In the genomic region with DNA sequence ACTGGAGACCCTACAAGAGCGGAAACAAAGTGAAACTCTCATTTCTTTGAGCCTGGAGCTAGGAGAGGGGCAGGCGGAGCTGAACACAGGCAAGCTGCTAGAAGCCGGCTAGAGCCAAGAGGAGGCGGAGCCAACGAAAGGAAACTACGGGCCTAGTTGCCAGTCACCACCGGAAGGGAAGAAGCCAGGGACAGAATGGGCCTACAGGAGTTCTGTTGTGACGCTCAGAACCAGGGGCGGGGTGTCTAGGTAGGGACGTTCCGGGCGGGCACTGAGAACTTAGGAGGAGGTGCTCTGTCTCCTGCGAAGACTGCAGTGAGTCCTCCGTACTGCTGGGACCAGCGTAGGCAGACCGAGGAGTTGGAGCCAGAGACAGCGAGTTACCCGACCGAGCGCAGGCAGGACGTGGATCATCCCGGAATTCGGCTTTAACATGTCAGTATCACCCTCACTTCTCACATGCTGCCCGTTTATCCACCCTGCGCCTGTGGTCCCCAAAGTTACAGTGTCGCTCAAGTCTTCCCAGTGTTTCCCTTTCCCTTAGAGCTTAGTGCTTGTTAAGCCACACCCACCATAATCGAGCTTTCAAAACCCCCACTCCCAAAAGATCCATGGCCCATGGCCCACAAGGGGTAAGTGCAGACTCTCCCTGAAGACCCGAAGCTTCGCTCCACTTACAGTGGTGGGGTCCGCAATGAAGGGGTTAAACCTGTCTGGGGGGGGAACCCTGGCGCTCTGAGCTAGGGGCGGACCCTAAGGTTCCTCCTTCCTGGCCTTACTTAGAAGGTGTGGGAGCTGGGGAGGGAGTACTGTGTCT, we compare ENCODE assay signal across 8 mouse cellular contexts. TPM values are rescaled to one million over a fixed set of nuclear protein-coding genes. Genes with fewer than 3 reads are reported as not detected.
A peak's percentile ranks its signal among the peaks of the same experiment; 100 is the strongest.
DNase-seq lines count a peak whose midpoint lies in the region; ATAC-seq and TF ChIP-seq lines count a peak whose summit lies in the region.

A gene (plus strand): TSS at position 318 of the 817 bp plus-strand sequence.

- H3K4me2 ChIP-seq in forebrain, embryonic 15.5 days (replicated peaks): peak within 1 kb of the TSS; percentile 81
- peak within 1 kb of the TSS; percentile 94 for H3K4me2 ChIP-seq in neural tube, embryonic 15.5 days

- no peak for DNase-seq in ES-E14 (ENCODE audit: low read depth, low spot score)
- DNase-seq in cerebellum, adult 18-20 months: peak; percentile 86 to 94
- DNase-seq in heart, postnatal 25 days (ENCODE audit: low spot score): peak; percentile 87
- DNase-seq in layer of hippocampus, adult 18-20 months (ENCODE audit: low spot score in 2 of 2): peak; percentile 88 to 93
- peak; percentile 95 to 97 for DNase-seq in lung, adult 18-20 months
- DNase-seq in thymus, adult 18-20 months: peak; percentile 81 to 88

- H3K9ac ChIP-seq in ES-E14 (ENCODE audit: insufficient read depth, low read depth, low read length, poor library complexity, severe bottlenecking): peak within 1 kb of the TSS; percentile 61
- peak within 1 kb of the TSS; percentile 81 for H3K9ac ChIP-seq in forebrain, embryonic 15.5 days (replicated peaks)
- H3K9ac ChIP-seq in neural tube, embryonic 15.5 days (replicated peaks): peak within 1 kb of the TSS; percentile 73

- peaks cover 2 to 21% of the 10 kb centered on the region in 2 experiments; a peak in 1 of 4 replicates for H3K4me1 ChIP-seq in ES-E14 (ENCODE audit: control insufficient read depth in 2 of 2, insufficient read depth in 2 of 2, low read length in 2 of 2, poor library complexity in 1 of 2)
- peaks cover 39% of the 10 kb centered on the region for H3K4me1 ChIP-seq in forebrain, embryonic 15.5 days
- peaks cover 47% of the 10 kb centered on the region for H3K4me1 ChIP-seq in neural tube, embryonic 15.5 days

- under 1% methylated on average over 32 of the region's 32 CpGs for WGBS in forebrain, embryonic 15.5 days
- under 1% methylated on average over 32 of the region's 32 CpGs for WGBS in neural tube, embryonic 15.5 days

- H3K4me3 ChIP-seq in ES-E14 (ENCODE audit: insufficient read depth in 1 of 2, low read depth in 1 of 2, low read length in 2 of 2, poor library complexity in 1 of 2, severe bottlenecking in 1 of 2): peak within 1 kb of the TSS; percentile 65 to 76
- H3K4me3 ChIP-seq in forebrain, embryonic 15.5 days: peak within 1 kb of the TSS; percentile 71
- H3K4me3 ChIP-seq in neural tube, embryonic 15.5 days (replicated peaks): peak within 1 kb of the TSS; percentile 58

- in situ Hi-C loops in ES-E14 (cut with MboI; ENCODE audit: low sequenced_read_pairs in 2 of 2, unreplicated experiment in 2 of 2): no loop called here

- ATAC-seq in forebrain, embryonic 15.5 days (replicated peaks): peak; percentile 84
- peak; percentile 74 for ATAC-seq in neural tube, embryonic 15.5 days (ENCODE audit: low FRiP score)

- peak within 1 kb of the TSS; percentile 51 for H3K27ac ChIP-seq in ES-E14 (ENCODE audit: insufficient read depth, low read depth, low read length, poor library complexity, severe bottlenecking)
- H3K27ac ChIP-seq in forebrain, embryonic 15.5 days (replicated peaks): peak within 1 kb of the TSS; percentile 90
- peak within 1 kb of the TSS; percentile 85 for H3K27ac ChIP-seq in neural tube, embryonic 15.5 days (replicated peaks)

- intact Hi-C loops in heart, postnatal 25 days (cut with DNase I): no loop called here

- H3K9me3 ChIP-seq in ES-E14 (ENCODE audit: control insufficient read depth, insufficient read depth, low read depth, low read length): no peaks in the 10 kb centered on the region
- H3K9me3 ChIP-seq in forebrain, embryonic 15.5 days: no peaks in the 10 kb centered on the region
- H3K9me3 ChIP-seq in neural tube, embryonic 15.5 days (replicated peaks): no peaks in the 10 kb centered on the region

- H3K27me3 ChIP-seq in forebrain, embryonic 15.5 days: no peaks in the 10 kb centered on the region
- H3K27me3 ChIP-seq in neural tube, embryonic 15.5 days (replicated peaks): no peaks in the 10 kb centered on the region

- H3K36me3 ChIP-seq in ES-E14 (ENCODE audit: control insufficient read depth, insufficient read depth, low read length, poor library complexity, severe bottlenecking): no peaks in the 10 kb centered on the region; the same call in 1 of the 2 replicates
- H3K36me3 ChIP-seq in forebrain, embryonic 15.5 days: no peaks in the 10 kb centered on the region
- no peaks in the 10 kb centered on the region for H3K36me3 ChIP-seq in neural tube, embryonic 15.5 days

TF ChIP-seq in ES-E14, 5 proteins besides CTCF, POLR2A, EP300 and RAD21:
- TF ChIP-seq ZNF384 (IDR thresholded peaks at IDR 0.05; ENCODE audit: low read depth, low read length): no peak
- no peak for TF ChIP-seq ZC3H11A (IDR thresholded peaks at IDR 0.05; ENCODE audit: borderline replicate concordance, low read depth, low read length)
- TF ChIP-seq HCFC1 (IDR thresholded peaks at IDR 0.05; ENCODE audit: borderline replicate concordance, insufficient read depth, low read length): no peak
- no peak for TF ChIP-seq MAFK (IDR thresholded peaks at IDR 0.05; ENCODE audit: insufficient read depth, low read depth, low read length)
- TF ChIP-seq CHD2 (IDR thresholded peaks at IDR 0.05; ENCODE audit: low read depth, low read length): no peak

RNA-seq across cellular contexts. Expression of the gene that starts here (rescaled TPM):
- total RNA-seq in ES-E14 (2012; rRNA removed): 0.54 and 1.2 TPM in 2 replicates
- polyA plus RNA-seq in forebrain, embryonic 15.5 days (2015; fragmentation: Nextera tagmentation; extraction: Ambion mirVana): 1.3 and 2.1 TPM in 2 replicates
- under 1 TPM; 0.45 to 0.62 TPM for total RNA-seq in heart, postnatal 25 days (2021)
- total RNA-seq in layer of hippocampus, adult 18-20 months (2021): 1 to 10 TPM; 1.1 to 1.4 TPM
- 2.0 and 2.2 TPM in 2 replicates for polyA plus RNA-seq in neural tube, embryonic 15.5 days (2015; fragmentation: Nextera tagmentation; extraction: Ambion mirVana)

Comparison
In these comparisons a context has a peak if more than half of its experiments do, and no peak if none do; other contexts are left out.
1. Peak in DNase-seq in heart, postnatal 25 days; RNA of the gene not detected or under 1 TPM.